Mouse (Mus musculus) 416B (cell line): ENCODE data around the gene Col18a1.

Experiments
- DNase-seq: peaks from one replicate; pipeline ENCODE4 v3.0.0; 2011; ENCODE audit warnings: low read depth

Col18a1 gene

GRCm38 (mm10) chr10:77182804-77183331, 16.5 kb upstream of the Col18a1 start:
- peak; percentile 24 for DNase-seq

GRCm38 (mm10) chr10:77180110-77180509, 13.8 kb upstream of the Col18a1 start:
- no peak for DNase-seq

- no peak for DNase-seq
Observed at GRCm38 (mm10) chr10:77178691-77179090, 12.3 kb upstream of the Col18a1 start.

GRCm38 (mm10) chr10:77170400-77170799, 4.1 kb upstream of the Col18a1 start:
- no peak for DNase-seq

GRCm38 (mm10) chr10:77165318-77165945, 916 bp downstream of the Col18a1 start:
- no peak for DNase-seq

GRCm38 (mm10) chr10:77164437-77165052, 1.8 kb downstream of the Col18a1 start:
- DNase-seq, result no peak

GRCm38 (mm10) chr10:77164041-77164436, 2.3 kb downstream of the Col18a1 start:
- no peak for DNase-seq

GRCm38 (mm10) chr10:77163392-77163977, 2.9 kb downstream of the Col18a1 start:
- no peak for DNase-seq

- DNase-seq, result no peak
Observed at GRCm38 (mm10) chr10:77159573-77159972, 6.8 kb downstream of the Col18a1 start.

- DNase-seq, result no peak
Observed at GRCm38 (mm10) chr10:77158948-77159347, 7.4 kb downstream of the Col18a1 start.

GRCm38 (mm10) chr10:77157245-77158019, 8.9 kb downstream of the Col18a1 start:
- peak; percentile 18 for DNase-seq

GRCm38 (mm10) chr10:77152178-77152621, 14.1 kb downstream of the Col18a1 start:
- DNase-seq, result no peak

GRCm38 (mm10) chr10:77151551-77152002, 14.8 kb downstream of the Col18a1 start:
- DNase-seq, result no peak

GRCm38 (mm10) chr10:77150947-77151521, 15.3 kb downstream of the Col18a1 start:
- no peak for DNase-seq

GRCm38 (mm10) chr10:77150016-77150415, 16.3 kb downstream of the Col18a1 start:
- DNase-seq, result no peak

GRCm38 (mm10) chr10:77147545-77147944, 18.8 kb downstream of the Col18a1 start:
- no peak for DNase-seq

- DNase-seq, result no peak
Observed at GRCm38 (mm10) chr10:77146901-77147463, 19.4 kb downstream of the Col18a1 start.

GRCm38 (mm10) chr10:77145946-77146345, 20.4 kb downstream of the Col18a1 start:
- no peak for DNase-seq

- peak; percentile 15 for DNase-seq
Observed at GRCm38 (mm10) chr10:77144372-77144771, 22.0 kb downstream of the Col18a1 start.

- no peak for DNase-seq
Observed at GRCm38 (mm10) chr10:77142328-77142727, 24.0 kb downstream of the Col18a1 start.

- DNase-seq, result no peak
Observed at GRCm38 (mm10) chr10:77138304-77138703, 28.0 kb downstream of the Col18a1 start.

- no peak for DNase-seq
Observed at GRCm38 (mm10) chr10:77136205-77136604, 30.1 kb downstream of the Col18a1 start.
